Comparison of ENCODE assay signal across 13 mouse cellular contexts in genomic region chr15:91112555-91113209, GRCm38 (mm10).
"Had no signal": no experiment of that assay in that cellular context is flagged by ENCODE, and none has a peak within 500 bp of the region (broad histone marks: within the 10 kb centered on the region; RNA-seq: fewer than 3 reads in every experiment).

No protein-coding gene starts in this region.

- H3K9me3 ChIP-seq: intestine, embryonic 15.5 days; limb, embryonic 10.5 days; midbrain, embryonic 15.5 days; neural tube, embryonic 12.5 days had no signal

- H3K36me3 ChIP-seq: intestine, embryonic 15.5 days; limb, embryonic 10.5 days; midbrain, embryonic 15.5 days; neural tube, embryonic 12.5 days had no signal

- ATAC-seq: intestine, embryonic 15.5 days; midbrain, embryonic 15.5 days had no signal

- H3K27me3 ChIP-seq: intestine, embryonic 15.5 days; megakaryocyte, embryonic 14.5 days; midbrain, embryonic 15.5 days; neural tube, embryonic 12.5 days had no signal

- DNase-seq: kidney, adult 8-10 months; kidney, postnatal 4 days; lung, adult 2 months; lung, postnatal 10 days; thymus, postnatal 4 days had no signal

- H3K9ac ChIP-seq: intestine, embryonic 15.5 days; liver, embryonic 14.5 days; midbrain, embryonic 15.5 days; neural tube, embryonic 12.5 days had no signal

- H3K4me1 ChIP-seq: intestine, embryonic 15.5 days; limb, embryonic 10.5 days; megakaryocyte, embryonic 14.5 days; midbrain, embryonic 15.5 days; neural tube, embryonic 12.5 days had no signal

- H3K27ac ChIP-seq: intestine, embryonic 15.5 days; limb, embryonic 10.5 days; liver, embryonic 14.5 days; macrophage; midbrain, embryonic 15.5 days; neural tube, embryonic 12.5 days had no signal

- H3K4me2 ChIP-seq: intestine, embryonic 15.5 days; midbrain, embryonic 11.5 days; midbrain, embryonic 15.5 days; neural tube, embryonic 12.5 days had no signal

- H3K4me3 ChIP-seq: intestine, embryonic 15.5 days; limb, embryonic 10.5 days; megakaryocyte, embryonic 14.5 days; midbrain, embryonic 15.5 days; neural tube, embryonic 12.5 days had no signal
